In the genomic region with DNA sequence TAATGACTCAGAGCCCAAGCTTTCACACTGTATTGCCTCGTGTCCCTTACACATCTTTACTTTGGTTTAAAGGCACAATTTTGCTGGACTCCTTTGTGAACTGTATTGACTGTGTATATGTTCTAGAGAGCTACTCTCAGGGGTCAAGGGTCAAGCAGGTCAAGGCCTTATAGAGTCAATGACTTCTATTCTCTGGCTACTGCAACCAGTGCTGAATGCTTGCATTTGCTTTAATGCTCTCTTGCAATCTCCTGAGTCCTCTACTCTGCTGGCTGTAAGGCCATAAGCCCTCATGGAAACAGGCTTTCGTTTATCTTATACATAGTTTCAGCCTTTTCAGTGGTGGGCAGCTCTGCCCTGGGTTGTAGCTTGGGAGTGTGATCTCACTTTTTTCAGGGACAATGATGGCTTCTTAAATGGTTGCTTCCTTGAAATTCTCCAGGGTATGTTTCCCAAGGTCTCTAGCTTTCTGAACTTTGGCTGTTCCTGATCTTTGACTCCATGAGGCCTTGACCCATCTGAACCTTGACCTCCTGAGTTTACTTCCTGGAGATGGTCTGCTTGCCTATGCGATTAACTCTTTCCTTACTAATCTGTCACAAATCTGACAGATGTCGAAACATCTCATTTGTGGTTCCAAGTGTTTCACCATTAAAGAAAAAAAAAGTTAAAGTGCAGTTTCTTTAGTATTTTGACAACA, we compare ENCODE assay signal across 22 mouse cellular contexts.
DNase-seq lines count a peak whose midpoint lies in the region; ATAC-seq and TF ChIP-seq lines count a peak whose summit lies in the region.
"Had no signal": no experiment of that assay in that cellular context is flagged by ENCODE, and none has a peak within 500 bp of the region (broad histone marks: within the 10 kb centered on the region; RNA-seq: fewer than 3 reads in every experiment).

No protein-coding gene starts in this region.

- TF ChIP-seq POLR2A in kidney, adult 2 months (IDR thresholded peaks at IDR 0.05; ENCODE audit: low read depth, low read length), result no peak

- H3K4me1 ChIP-seq in kidney, adult 2 months (ENCODE audit: control insufficient read depth, insufficient read depth, low read length), result no peaks in the 10 kb centered on the region
- no peaks in the 10 kb centered on the region for H3K4me1 ChIP-seq in midbrain, embryonic 14.5 days (ENCODE audit: control insufficient read depth, insufficient read depth, low read length)
- no peaks in the 10 kb centered on the region for H3K4me1 ChIP-seq in midbrain, embryonic 15.5 days
- no peaks in the 10 kb centered on the region for H3K4me1 ChIP-seq in stomach, postnatal 0 days (replicated peaks; ENCODE audit: control insufficient read depth, insufficient read depth)
- H3K4me1 ChIP-seq: forebrain, embryonic 12.5 days; heart, embryonic 12.5 days had no signal

- no peak for ATAC-seq in midbrain, embryonic 14.5 days (ENCODE audit: low FRiP score, low TSS enrichment)
- no peak for ATAC-seq in midbrain, embryonic 15.5 days (replicated peaks)
- ATAC-seq in stomach, postnatal 0 days (ENCODE audit: low FRiP score, low TSS enrichment), result no peak
- ATAC-seq: forebrain, embryonic 16.5 days; hindbrain, embryonic 16.5 days; inflammation-experienced regulatory T-cells, adult 6 months; Patski had no signal

- TF ChIP-seq CTCF in kidney, adult 2 months (conservative IDR thresholded peaks at IDR 0.05; ENCODE audit: insufficient read depth, insufficient read length, low read depth, low read length), result no peak
- no peak for TF ChIP-seq CTCF in stomach, postnatal 0 days (IDR thresholded peaks at IDR 0.05; ENCODE audit: low read depth)

- TF ChIP-seq EP300 in stomach, postnatal 0 days (optimal IDR thresholded peaks at IDR 0.05), result no peak

- no peaks in the 10 kb centered on the region for H3K27me3 ChIP-seq in kidney, adult 2 months (replicated peaks; ENCODE audit: control insufficient read depth, insufficient read depth, low read length)
- H3K27me3 ChIP-seq in midbrain, embryonic 14.5 days (ENCODE audit: control insufficient read depth, insufficient read depth, low read length), result no peaks in the 10 kb centered on the region
- no peaks in the 10 kb centered on the region for H3K27me3 ChIP-seq in midbrain, embryonic 15.5 days (replicated peaks)
- H3K27me3 ChIP-seq in stomach, postnatal 0 days (ENCODE audit: control insufficient read depth, insufficient read depth, low read length), result no peaks in the 10 kb centered on the region
- H3K27me3 ChIP-seq: CH12.LX; embryonic facial prominence, embryonic 13.5 days; forebrain, embryonic 12.5 days; heart, embryonic 12.5 days; Patski had no signal

- H3K27ac ChIP-seq in kidney, adult 2 months (ENCODE audit: insufficient read depth, low read depth, low read length), result no peak overlapping the region
- no peak overlapping the region for H3K27ac ChIP-seq in midbrain, embryonic 14.5 days (replicated peaks; ENCODE audit: low read depth, low read length)
- no peak overlapping the region for H3K27ac ChIP-seq in midbrain, embryonic 15.5 days
- H3K27ac ChIP-seq in stomach, postnatal 0 days (replicated peaks), result no peak overlapping the region
- H3K27ac ChIP-seq: embryonic facial prominence, embryonic 13.5 days; forebrain, embryonic 12.5 days had no signal

- WGBS in kidney, adult 2 months, result 80% methylated on average over 4 of the region's 4 CpGs
- WGBS in midbrain, embryonic 14.5 days, result 79% methylated on average over 4 of the region's 4 CpGs
- WGBS in midbrain, embryonic 15.5 days, result 78% methylated on average over 4 of the region's 4 CpGs
- 60% methylated on average over 4 of the region's 4 CpGs for WGBS in stomach, postnatal 0 days

- no peak overlapping the region for H3K4me3 ChIP-seq in kidney, adult 2 months (ENCODE audit: insufficient read depth, low read depth, low read length)
- no peak overlapping the region for H3K4me3 ChIP-seq in midbrain, embryonic 14.5 days (replicated peaks; ENCODE audit: low read depth, low read length)
- H3K4me3 ChIP-seq in midbrain, embryonic 15.5 days, result no peak overlapping the region
- no peak overlapping the region for H3K4me3 ChIP-seq in stomach, postnatal 0 days (ENCODE audit: low read depth, low read length)
- H3K4me3 ChIP-seq: embryonic facial prominence, embryonic 13.5 days; forebrain, embryonic 12.5 days; heart, embryonic 12.5 days had no signal

- peak; percentile 28 for DNase-seq in kidney, adult 2 months
- DNase-seq in kidney, adult 9 months, result no peak
- peak; percentile 7 for DNase-seq in midbrain, embryonic 14.5 days
- peak; percentile 44 for DNase-seq in embryo, embryonic 11 days
- peak; percentile 34 for DNase-seq in mesoderm, embryonic 11.5 days (ENCODE audit: low read depth, low spot score)
- no peak for DNase-seq in adrenal gland, adult 18-20 months (ENCODE audit: low spot score in 2 of 2)
- no peak for DNase-seq in stomach, postnatal 0 days (ENCODE audit: low spot score)
- DNase-seq: adrenal gland, adult 8-10 months; adrenal gland, postnatal 36 days; cerebellum, adult 11 months; cerebellum, adult 8-10 months; cerebellum, postnatal 14 days; gastrocnemius, postnatal 14 days had no signal

- no peak overlapping the region for H3K9ac ChIP-seq in midbrain, embryonic 14.5 days (replicated peaks; ENCODE audit: low read length)
- H3K9ac ChIP-seq in midbrain, embryonic 15.5 days, result no peak overlapping the region
- H3K9ac ChIP-seq in stomach, postnatal 0 days (ENCODE audit: low read length), result no peak overlapping the region
- H3K9ac ChIP-seq: embryonic facial prominence, embryonic 13.5 days; forebrain, embryonic 12.5 days; heart, embryonic 12.5 days had no signal

- no peak overlapping the region for H3K4me2 ChIP-seq in midbrain, embryonic 14.5 days (ENCODE audit: low read length)
- H3K4me2 ChIP-seq in midbrain, embryonic 15.5 days, result no peak overlapping the region
- H3K4me2 ChIP-seq in stomach, postnatal 0 days (replicated peaks; ENCODE audit: low read depth), result no peak overlapping the region
- H3K4me2 ChIP-seq: embryonic facial prominence, embryonic 13.5 days; forebrain, embryonic 12.5 days; heart, embryonic 12.5 days had no signal

- H3K36me3 ChIP-seq in kidney, adult 2 months (ENCODE audit: control insufficient read depth, insufficient read depth, low read length), result no peaks in the 10 kb centered on the region
- H3K36me3 ChIP-seq in midbrain, embryonic 14.5 days (ENCODE audit: control insufficient read depth, insufficient read depth, low read length), result no peaks in the 10 kb centered on the region
- H3K36me3 ChIP-seq in midbrain, embryonic 15.5 days (replicated peaks), result no peaks in the 10 kb centered on the region
- no peaks in the 10 kb centered on the region for H3K36me3 ChIP-seq in stomach, postnatal 0 days (ENCODE audit: control insufficient read depth, insufficient read depth, low read length)
- H3K36me3 ChIP-seq: embryonic facial prominence, embryonic 13.5 days; forebrain, embryonic 12.5 days; heart, embryonic 12.5 days had no signal

- no peaks in the 10 kb centered on the region for H3K9me3 ChIP-seq in midbrain, embryonic 14.5 days (ENCODE audit: control insufficient read depth, low read length)
- H3K9me3 ChIP-seq in midbrain, embryonic 15.5 days, result no peaks in the 10 kb centered on the region
- no peaks in the 10 kb centered on the region for H3K9me3 ChIP-seq in stomach, postnatal 0 days (ENCODE audit: control insufficient read depth, low read length)
- H3K9me3 ChIP-seq: embryonic facial prominence, embryonic 13.5 days; forebrain, embryonic 12.5 days; heart, embryonic 12.5 days had no signal

Comparison
In these comparisons a context has a peak if more than half of its experiments do, and no peak if none do; other contexts are left out.
1. DNase-seq: peak in kidney, adult 2 months (single experiment), midbrain, embryonic 14.5 days (single experiment), embryo, embryonic 11 days (single experiment) and mesoderm, embryonic 11.5 days (single experiment); none in kidney, adult 9 months (single experiment), adrenal gland, adult 18-20 months (0 of 2) and stomach, postnatal 0 days (single experiment).